Mouse (Mus musculus): ENCODE measurements at regions not wholly inside any gene's neighbourhood (a gene's known extent, or its start where the extent isn't known, plus 50 kb on each side); places are given as distances from the start of the nearest gene placed in this dataset.

DNA sequence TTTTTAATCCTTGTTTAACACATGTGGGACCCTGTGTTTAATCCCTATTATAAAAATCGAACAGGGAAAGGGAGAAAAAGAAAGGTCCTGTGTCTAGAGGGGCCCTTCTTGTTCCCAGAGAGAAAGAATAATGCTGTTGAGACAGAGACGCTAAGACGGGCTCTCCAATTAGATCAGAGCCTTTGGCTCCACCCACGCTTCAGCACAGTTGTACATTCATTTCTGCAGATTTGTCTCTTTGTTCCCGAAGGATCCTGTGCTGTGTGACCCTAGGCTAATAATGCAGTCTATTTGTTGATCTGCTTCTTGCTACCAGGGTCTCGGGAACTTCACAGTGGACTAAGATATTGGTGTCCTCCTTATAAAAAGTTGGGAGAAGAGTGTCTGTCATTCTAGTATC is 92.0 kb downstream of the Cdc5l start:
- 85% methylated on average over 6 of the region's 6 CpGs for WGBS
- Histone ChIP-seq H3K9me3 (ENCODE audit: control insufficient read depth, low read length) (peaks cover 3% of the 10 kb centered on the region; the same call in 1 of the 2 replicates), H3K9ac (ENCODE audit: low read depth, low read length) (no peak overlapping the region), H3K4me3 (ENCODE audit: low read length) (no peak overlapping the region), H3K4me1 (ENCODE audit: control insufficient read depth, insufficient read depth, low read length) (no peaks in the 10 kb centered on the region), H3K27ac (ENCODE audit: low read depth, low read length) (no peak overlapping the region), H3K36me3 (ENCODE audit: control insufficient read depth, insufficient read depth, low read length) (no peaks in the 10 kb centered on the region), H3K27me3 (ENCODE audit: control insufficient read depth, insufficient read depth, low read length) (no peaks in the 10 kb centered on the region), H3K4me2 (replicated peaks; ENCODE audit: low read depth, low read length) (no peak overlapping the region)
- ATAC-seq (ENCODE audit: low FRiP score, low TSS enrichment), result no peak

GRCm38 (mm10) chr17:45340851-45341250 is 92.7 kb downstream of the Cdc5l start:
- Histone ChIP-seq H3K4me1 (ENCODE audit: control insufficient read depth, insufficient read depth, low read length) (no peaks in the 10 kb centered on the region), H3K9me3 (ENCODE audit: control insufficient read depth, low read length) (peaks cover 3% of the 10 kb centered on the region; the same call in 1 of the 2 replicates), H3K27me3 (ENCODE audit: control insufficient read depth, insufficient read depth, low read length) (no peaks in the 10 kb centered on the region), H3K9ac (ENCODE audit: low read depth, low read length) (no peak overlapping the region), H3K4me3 (ENCODE audit: low read length) (no peak overlapping the region), H3K27ac (ENCODE audit: low read depth, low read length) (no peak overlapping the region), H3K36me3 (ENCODE audit: control insufficient read depth, insufficient read depth, low read length) (no peaks in the 10 kb centered on the region), H3K4me2 (replicated peaks; ENCODE audit: low read depth, low read length) (no peak overlapping the region)
- no peak for ATAC-seq (ENCODE audit: low FRiP score, low TSS enrichment)
- WGBS, result 54% methylated on average over 4 of the region's 4 CpGs

DNA sequence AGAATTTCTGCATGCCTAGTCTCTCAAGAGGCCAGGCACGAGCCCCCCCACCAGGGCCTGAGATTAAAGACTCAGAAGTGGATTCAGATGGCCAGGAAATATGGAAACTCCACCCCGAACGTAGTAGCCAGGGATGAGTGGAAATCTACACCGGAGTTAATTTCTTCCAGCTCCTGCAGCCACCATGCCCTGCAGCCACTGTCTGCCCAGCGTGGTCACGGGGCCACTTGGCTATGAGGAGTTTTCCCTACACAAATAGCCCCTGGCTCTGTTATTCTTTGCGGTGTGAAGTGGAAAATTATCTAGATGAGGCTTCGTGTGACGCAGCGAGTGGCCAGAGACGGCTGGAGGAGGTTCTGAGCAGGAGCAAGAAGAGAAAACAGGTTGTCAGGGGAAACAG is 94.3 kb downstream of the Cdc5l start:
- Histone ChIP-seq H3K4me2 (replicated peaks; ENCODE audit: low read depth, low read length) (no peak overlapping the region), H3K27me3 (ENCODE audit: control insufficient read depth, insufficient read depth, low read length) (no peaks in the 10 kb centered on the region), H3K9ac (ENCODE audit: low read depth, low read length) (no peak overlapping the region), H3K4me1 (ENCODE audit: control insufficient read depth, insufficient read depth, low read length) (no peaks in the 10 kb centered on the region), H3K4me3 (ENCODE audit: low read length) (no peak overlapping the region), H3K36me3 (ENCODE audit: control insufficient read depth, insufficient read depth, low read length) (no peaks in the 10 kb centered on the region), H3K27ac (ENCODE audit: low read depth, low read length) (no peak overlapping the region), H3K9me3 (ENCODE audit: control insufficient read depth, low read length) (peaks cover 3% of the 10 kb centered on the region; the same call in 1 of the 2 replicates)
- no peak for ATAC-seq (ENCODE audit: low FRiP score, low TSS enrichment)
- 55% methylated on average over 11 of the region's 11 CpGs for WGBS

GRCm38 (mm10) chr17:45338086-45338485 is 95.5 kb downstream of the Cdc5l start:
- no peaks in the 10 kb centered on the region for H3K9me3 ChIP-seq (ENCODE audit: control insufficient read depth, low read length)
- no peak for ATAC-seq (ENCODE audit: low FRiP score, low TSS enrichment)
- H3K4me1 ChIP-seq (ENCODE audit: control insufficient read depth, insufficient read depth, low read length), result no peaks in the 10 kb centered on the region
- 89% methylated on average over 4 of the region's 4 CpGs for WGBS
- no peaks in the 10 kb centered on the region for H3K27me3 ChIP-seq (ENCODE audit: control insufficient read depth, insufficient read depth, low read length)
- no peak overlapping the region for H3K9ac ChIP-seq (ENCODE audit: low read depth, low read length)
- H3K27ac ChIP-seq (ENCODE audit: low read depth, low read length), result no peak overlapping the region
- H3K4me2 ChIP-seq (replicated peaks; ENCODE audit: low read depth, low read length), result no peak overlapping the region
- no peaks in the 10 kb centered on the region for H3K36me3 ChIP-seq (ENCODE audit: control insufficient read depth, insufficient read depth, low read length)
- no peak overlapping the region for H3K4me3 ChIP-seq (ENCODE audit: low read length)

DNA sequence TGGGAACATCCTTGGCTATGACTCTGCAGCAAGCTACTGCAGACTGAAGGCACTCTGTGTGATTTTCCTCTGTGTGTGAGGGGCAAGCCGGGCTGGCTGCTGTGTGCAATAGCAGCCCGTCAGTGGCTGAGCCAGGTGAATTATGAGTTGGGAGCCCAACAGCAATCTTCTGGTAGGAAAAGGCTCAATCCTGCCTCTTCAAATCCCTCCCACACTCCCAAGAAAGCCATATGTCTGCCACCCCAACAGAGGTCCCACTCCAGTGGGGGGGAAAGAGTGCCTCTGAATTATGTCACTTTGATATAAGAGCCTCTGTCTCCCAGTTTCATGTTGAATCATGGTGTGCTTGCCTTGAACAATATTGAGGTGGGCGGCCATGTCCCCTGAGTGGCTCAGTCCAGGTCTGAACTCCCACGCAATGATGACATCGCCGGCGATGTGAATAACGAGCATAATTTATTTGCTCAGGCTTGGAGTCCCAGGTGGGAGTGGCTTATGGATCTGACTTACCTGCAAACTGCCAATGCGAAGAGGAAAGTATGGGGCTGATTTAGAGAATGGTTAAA is 97.9 kb downstream of the Cdc5l start:
- Histone ChIP-seq H3K9ac (ENCODE audit: low read depth, low read length) (no peak overlapping the region), H3K27ac (ENCODE audit: low read depth, low read length) (no peak overlapping the region), H3K9me3 (ENCODE audit: control insufficient read depth, low read length) (no peaks in the 10 kb centered on the region), H3K36me3 (ENCODE audit: control insufficient read depth, insufficient read depth, low read length) (no peaks in the 10 kb centered on the region), H3K4me1 (ENCODE audit: control insufficient read depth, insufficient read depth, low read length) (no peaks in the 10 kb centered on the region), H3K27me3 (ENCODE audit: control insufficient read depth, insufficient read depth, low read length) (no peaks in the 10 kb centered on the region), H3K4me3 (ENCODE audit: low read length) (no peak overlapping the region), H3K4me2 (replicated peaks; ENCODE audit: low read depth, low read length) (no peak overlapping the region)
- 31% methylated on average over 9 of the region's 9 CpGs for WGBS
- ATAC-seq (ENCODE audit: low FRiP score, low TSS enrichment), result peak; percentile 56

DNA sequence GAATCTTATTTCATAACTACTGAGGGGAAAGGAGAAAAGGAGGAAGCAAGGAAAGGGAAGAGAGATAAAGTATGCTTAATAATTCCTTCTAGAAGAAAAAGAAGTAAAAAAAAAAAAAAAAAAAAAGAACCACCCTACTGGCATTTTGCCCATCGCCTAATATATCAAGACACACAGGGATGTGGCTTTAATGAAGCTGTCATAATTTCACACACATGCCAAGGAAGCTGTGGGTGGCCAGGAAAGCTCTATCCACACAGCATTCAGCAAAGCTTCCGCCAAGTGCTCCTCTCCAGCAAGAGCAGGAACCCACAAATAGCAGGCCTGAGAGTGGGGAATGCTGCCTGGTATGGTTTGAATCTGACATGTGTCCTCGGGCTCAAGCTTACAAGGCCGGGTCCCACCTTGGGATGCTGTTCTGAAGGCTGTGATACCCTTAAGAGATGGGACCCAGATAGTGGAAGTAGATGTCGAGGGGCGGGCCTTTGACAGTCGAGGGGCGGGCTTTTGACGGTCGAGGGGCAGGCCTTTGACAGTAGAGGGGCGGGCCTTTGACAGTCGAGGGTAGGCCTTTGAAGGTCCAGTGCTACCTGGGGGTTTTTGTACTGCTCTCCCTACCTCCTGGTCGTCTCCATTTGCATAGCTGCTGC is 98.7 kb downstream of the Cdc5l start:
- Histone ChIP-seq H3K36me3 (ENCODE audit: control insufficient read depth, insufficient read depth, low read length) (no peaks in the 10 kb centered on the region), H3K9ac (ENCODE audit: low read depth, low read length) (no peak overlapping the region), H3K4me1 (ENCODE audit: control insufficient read depth, insufficient read depth, low read length) (no peaks in the 10 kb centered on the region), H3K27ac (ENCODE audit: low read depth, low read length) (no peak overlapping the region), H3K27me3 (ENCODE audit: control insufficient read depth, insufficient read depth, low read length) (no peaks in the 10 kb centered on the region), H3K9me3 (ENCODE audit: control insufficient read depth, low read length) (no peaks in the 10 kb centered on the region), H3K4me2 (replicated peaks; ENCODE audit: low read depth, low read length) (no peak overlapping the region), H3K4me3 (ENCODE audit: low read length) (no peak overlapping the region)
- ATAC-seq (ENCODE audit: low FRiP score, low TSS enrichment), result 0 out of 2 replicates have a peak, but pooled peaks have one; percentile 18
- 70% methylated on average over 13 of the region's 13 CpGs for WGBS

GRCm38 (mm10) chr17:45332321-45332720 is 101.2 kb downstream of the Cdc5l start:
- no peaks in the 10 kb centered on the region for H3K36me3 ChIP-seq (ENCODE audit: control insufficient read depth, insufficient read depth, low read length)
- no peaks in the 10 kb centered on the region for H3K9me3 ChIP-seq (ENCODE audit: control insufficient read depth, low read length)
- WGBS, result 58% methylated on average over 12 of the region's 12 CpGs
- H3K27ac ChIP-seq (ENCODE audit: low read depth, low read length), result no peak overlapping the region
- no peak overlapping the region for H3K4me2 ChIP-seq (replicated peaks; ENCODE audit: low read depth, low read length)
- no peak for ATAC-seq (ENCODE audit: low FRiP score, low TSS enrichment)
- H3K4me1 ChIP-seq (ENCODE audit: control insufficient read depth, insufficient read depth, low read length), result no peaks in the 10 kb centered on the region
- no peak overlapping the region for H3K9ac ChIP-seq (ENCODE audit: low read depth, low read length)
- H3K27me3 ChIP-seq (ENCODE audit: control insufficient read depth, insufficient read depth, low read length), result no peaks in the 10 kb centered on the region; the same call in 1 of the 2 replicates
- no peak overlapping the region for H3K4me3 ChIP-seq (ENCODE audit: low read length)

GRCm38 (mm10) chr17:45329241-45329640 is 104.3 kb downstream of the Cdc5l start:
- Histone ChIP-seq H3K36me3 (ENCODE audit: control insufficient read depth, insufficient read depth, low read length) (no peaks in the 10 kb centered on the region), H3K27ac (ENCODE audit: low read depth, low read length) (no peak overlapping the region), H3K9me3 (ENCODE audit: control insufficient read depth, low read length) (no peaks in the 10 kb centered on the region), H3K4me3 (ENCODE audit: low read length) (no peak overlapping the region), H3K4me1 (ENCODE audit: control insufficient read depth, insufficient read depth, low read length) (no peaks in the 10 kb centered on the region), H3K4me2 (replicated peaks; ENCODE audit: low read depth, low read length) (no peak overlapping the region), H3K27me3 (ENCODE audit: control insufficient read depth, insufficient read depth, low read length) (no peaks in the 10 kb centered on the region; the same call in 1 of the 2 replicates), H3K9ac (ENCODE audit: low read depth, low read length) (no peak overlapping the region)
- no peak for ATAC-seq (ENCODE audit: low FRiP score, low TSS enrichment)
- 37% methylated on average over 9 of the region's 9 CpGs for WGBS

DNA sequence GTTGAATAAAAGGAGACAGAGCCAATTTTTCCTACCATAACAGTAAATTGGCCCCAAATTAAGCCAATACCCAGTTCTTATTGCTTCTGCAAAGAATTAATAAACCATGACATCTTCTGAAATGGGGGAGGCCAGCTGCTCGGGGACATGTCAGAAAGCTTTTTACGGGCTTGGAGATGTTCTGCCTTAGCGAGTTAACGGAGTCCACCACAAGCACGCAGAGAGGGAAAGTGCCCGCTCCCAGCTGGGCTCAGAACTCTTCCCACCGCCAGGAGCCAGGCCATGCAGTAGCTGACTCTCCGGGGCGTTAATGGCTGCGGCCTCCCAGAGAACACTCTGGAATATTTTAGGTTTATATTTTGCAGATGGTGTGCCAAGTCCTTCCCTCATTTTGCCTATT is 106.8 kb downstream of the Cdc5l start:
- no peak for ATAC-seq (ENCODE audit: low FRiP score, low TSS enrichment)
- no peaks in the 10 kb centered on the region; the same call in 1 of the 2 replicates for H3K27me3 ChIP-seq (ENCODE audit: control insufficient read depth, insufficient read depth, low read length)

More for the DNA sequence above, 106.8 kb downstream of the Cdc5l start:
- Histone ChIP-seq H3K9ac (ENCODE audit: low read depth, low read length) (no peak overlapping the region), H3K4me2 (replicated peaks; ENCODE audit: low read depth, low read length) (no peak overlapping the region), H3K36me3 (ENCODE audit: control insufficient read depth, insufficient read depth, low read length) (no peaks in the 10 kb centered on the region), H3K27ac (ENCODE audit: low read depth, low read length) (no peak overlapping the region), H3K9me3 (ENCODE audit: control insufficient read depth, low read length) (no peaks in the 10 kb centered on the region), H3K4me1 (ENCODE audit: control insufficient read depth, insufficient read depth, low read length) (no peaks in the 10 kb centered on the region), H3K4me3 (ENCODE audit: low read length) (no peak overlapping the region)
- 58% methylated on average over 10 of the region's 10 CpGs for WGBS

All from kidney, embryonic 14.5 days (tissue).